Mouse (Mus musculus) adipose tissue, adult 10 weeks (tissue): ENCODE data around the gene Olfr1158. TPM values are rescaled to one million over a fixed set of nuclear protein-coding genes. Genes with fewer than 3 reads are reported as not detected.

ENCODE experiments used
- polyA plus RNA-seq: library from polyadenylated mRNA; stranded (reverse); fragments of 350-450 nt; fragmentation: Illumina TruSeq; extraction: RNeasy Lipid Tissue Mini Kit (QIAGEN cat#74804); gene quantifications from one replicate; pipeline ENCODE4 v1.2.3, GENCODE M21; 2014; ENCODE audit warnings: low read depth, low replicate concordance

Gene Olfr1158
- polyA plus RNA-seq: not detected

DNA sequence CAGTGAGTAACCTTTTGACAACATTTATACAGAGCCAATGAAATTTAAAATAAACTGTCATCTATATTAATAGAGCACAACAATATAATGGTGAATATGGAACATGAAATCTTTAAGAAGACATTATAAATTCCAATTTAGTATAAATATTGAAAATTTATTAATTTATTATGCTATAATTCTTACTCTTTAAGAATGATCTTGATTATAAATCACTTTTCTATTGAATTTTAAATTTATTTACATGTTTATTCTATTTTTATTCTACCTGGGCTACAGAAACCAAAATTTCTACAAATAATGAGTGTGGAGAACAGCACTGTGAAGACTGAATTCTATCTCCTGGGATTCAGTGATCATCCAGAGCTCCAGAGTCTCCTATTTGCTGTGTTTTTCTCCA, at the start of gene Olfr1158:
Olfr1158 (plus strand) TSS at position 301 of the 400 bp plus-strand sequence.

DNA sequence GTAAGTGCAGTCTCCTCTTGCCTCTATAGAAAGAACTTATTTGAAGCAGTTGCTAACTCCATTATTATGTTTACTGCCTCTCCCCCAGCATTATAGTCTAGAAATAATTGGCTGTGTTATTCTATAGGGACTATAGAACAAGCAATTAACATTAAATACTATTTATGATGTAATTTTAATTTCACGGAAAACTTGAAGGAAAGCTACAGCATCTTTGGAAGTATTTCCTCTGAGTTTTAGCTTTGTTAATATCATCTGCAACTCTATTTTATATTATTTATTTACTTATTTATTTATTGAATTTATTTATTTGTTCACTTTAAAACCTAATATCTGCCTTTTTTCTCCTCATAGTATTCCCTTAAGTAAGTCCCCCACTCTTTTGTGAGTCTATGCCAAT, 44.9 kb upstream of the Olfr1158 start, which contains the start of gene Olfr1155:
Olfr1155 (minus strand) TSS at position 101 of the 400 bp plus-strand sequence.

DNA sequence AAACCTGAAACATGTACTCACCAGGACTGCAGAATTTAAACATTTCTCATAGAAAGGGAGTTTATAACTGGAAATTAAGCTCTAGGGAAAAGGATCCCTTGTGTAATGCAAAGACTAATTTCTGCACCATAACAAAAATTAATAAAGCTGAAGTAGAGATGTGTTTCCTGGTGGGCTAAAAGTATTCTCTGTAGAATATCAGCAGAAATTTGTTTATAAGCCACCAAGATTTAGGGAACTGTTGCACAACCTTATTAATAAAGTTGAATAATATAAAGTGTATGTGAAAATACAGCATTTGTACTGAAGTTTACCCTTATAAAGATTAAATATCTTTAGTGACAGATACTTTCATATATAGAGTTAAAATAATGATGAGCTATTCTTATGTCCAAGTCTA, 36.9 kb upstream of the Olfr1158 start, which contains the start of gene Olfr1156:
Olfr1156 (minus strand) TSS at position 101 of the 400 bp plus-strand sequence.

DNA sequence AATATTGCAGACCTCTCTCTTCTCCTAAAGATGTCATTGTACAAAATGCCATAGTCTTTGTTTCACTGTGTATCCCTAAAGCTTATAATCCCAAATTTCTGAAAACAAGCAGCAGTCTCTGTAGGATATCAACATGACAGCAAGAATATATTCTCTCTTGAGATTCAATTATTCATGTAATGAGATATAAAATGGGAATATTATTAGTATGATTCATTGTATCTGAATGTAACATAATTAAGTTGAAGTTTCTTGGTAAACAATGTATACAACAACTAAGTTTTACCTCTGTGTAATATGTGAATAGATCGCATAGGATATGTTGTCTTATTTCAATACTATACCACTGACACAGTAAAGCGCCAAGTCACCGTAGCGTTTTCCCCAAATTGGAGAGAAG, 21.7 kb upstream of the Olfr1158 start, which contains the start of gene Olfr1157:
Olfr1157 (minus strand) TSS at position 101 of the 400 bp plus-strand sequence.

DNA sequence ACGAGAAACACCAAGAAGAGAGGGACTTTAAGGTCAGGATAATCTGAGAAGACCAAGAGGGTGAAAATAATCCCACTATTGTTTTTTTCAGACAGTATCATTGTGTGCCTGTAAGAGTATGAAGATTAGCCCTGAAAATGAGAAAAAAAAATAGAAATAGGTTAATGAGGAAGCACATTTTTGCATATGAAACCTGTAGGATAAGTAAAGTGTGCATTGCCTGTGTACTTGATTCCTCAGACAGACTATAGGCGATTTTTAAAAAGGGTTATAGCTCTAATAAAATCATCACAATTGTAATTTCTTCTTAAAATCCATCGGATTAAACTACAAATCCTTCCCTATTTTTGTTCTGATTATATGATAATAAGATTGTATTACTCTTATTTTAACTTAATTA, 15.3 kb upstream of the Olfr1158 start, which contains the start of gene Olfr74:
Olfr74 (minus strand) TSS at position 101 of the 400 bp plus-strand sequence.

DNA sequence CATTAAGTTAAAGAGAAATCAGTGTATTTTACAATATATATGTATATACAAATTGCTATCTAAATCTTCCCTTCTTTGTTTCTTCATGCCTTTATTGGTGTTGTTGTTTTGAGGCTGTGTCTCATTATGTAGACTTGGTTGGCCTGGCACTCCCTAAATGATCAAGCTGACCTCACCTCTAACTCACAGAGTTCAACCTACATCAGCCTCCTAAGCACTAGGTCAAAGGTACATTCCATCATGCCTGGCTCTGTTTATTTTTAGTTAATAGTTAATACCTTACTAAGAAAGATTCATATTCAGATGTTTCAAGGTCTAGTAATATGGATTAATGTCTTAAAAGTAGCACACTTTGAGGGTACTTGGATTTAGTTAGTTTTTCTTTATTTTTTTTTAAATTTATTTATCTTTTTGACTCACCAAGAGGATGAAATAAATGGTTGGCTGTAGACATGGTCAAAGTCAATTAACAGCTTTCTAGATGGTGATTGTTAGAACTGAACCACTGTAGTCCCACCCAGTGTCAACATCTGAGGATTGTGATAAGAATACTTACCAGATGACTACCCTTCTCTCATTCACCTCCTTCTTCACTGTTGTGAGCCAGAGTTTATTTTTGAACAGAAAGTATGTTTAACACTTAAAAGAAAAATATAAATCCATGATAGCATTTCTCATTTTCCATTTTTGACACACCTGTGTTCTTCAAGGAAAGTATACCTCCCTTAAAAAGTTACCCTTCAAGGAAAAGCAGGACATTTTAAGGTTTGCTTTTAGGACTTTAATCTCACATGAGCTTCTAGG, 17.8 kb downstream of the Olfr1158 start, which contains the start of gene Olfr1160:
Olfr1160 (minus strand) TSS at position 754 of the 804 bp plus-strand sequence.

DNA sequence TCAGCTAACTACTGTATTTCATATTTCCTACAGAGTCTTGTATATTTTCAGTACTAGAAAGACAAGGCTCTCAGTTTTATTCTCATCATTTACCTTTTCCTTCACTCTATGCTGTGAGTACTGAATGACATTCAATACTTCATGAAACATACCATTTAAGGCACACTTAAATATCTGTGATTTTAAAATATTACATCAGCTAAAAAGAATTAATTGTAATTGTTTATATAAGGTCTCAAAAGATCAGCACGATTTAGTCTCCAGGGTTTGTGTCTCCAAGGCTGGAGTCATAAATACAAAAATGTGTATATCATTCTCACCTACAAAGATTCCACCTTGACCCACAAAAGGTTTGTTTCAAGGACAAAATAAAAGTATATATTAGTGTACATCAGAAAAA, 32.6 kb downstream of the Olfr1158 start, which contains the start of gene Olfr1161:
Olfr1161 (plus strand) TSS at position 301 of the 400 bp plus-strand sequence.

DNA sequence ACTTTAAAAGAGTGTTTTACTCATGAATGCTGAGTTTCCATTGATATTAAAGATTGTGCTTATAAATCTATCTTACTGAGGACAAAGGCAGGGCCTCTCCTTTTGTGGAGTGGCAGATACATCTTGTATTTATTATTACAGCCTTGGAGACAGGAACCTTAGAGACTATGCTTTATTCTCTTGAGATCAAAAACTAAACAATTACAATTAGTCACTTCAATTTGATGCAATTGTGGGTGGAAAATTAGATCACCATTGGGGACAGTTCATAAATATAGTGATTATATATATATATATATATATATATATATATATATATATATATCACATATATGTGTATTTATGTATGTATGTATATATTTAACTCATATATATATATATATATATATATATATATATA, 47.7 kb downstream of the Olfr1158 start, which contains the start of gene Olfr73:
Olfr73 (minus strand) TSS at position 101 of the 400 bp plus-strand sequence.

Other genes with a start within 250 kb of the Olfr1158 start
- not detected for gene Olfr1140, start 246.4 kb upstream of the Olfr1158 start, polyA plus RNA-seq
- not detected for gene Olfr1141, start 236.1 kb upstream of the Olfr1158 start, polyA plus RNA-seq
- not detected for gene Olfr152, start 210.6 kb upstream of the Olfr1158 start, polyA plus RNA-seq
- gene Olfr1143, start 189.5 kb upstream of the Olfr1158 start, polyA plus RNA-seq: not detected
- not detected for gene Olfr1145, start 180.3 kb upstream of the Olfr1158 start, polyA plus RNA-seq
- gene Olfr1148, start 159.6 kb upstream of the Olfr1158 start, polyA plus RNA-seq: not detected
- gene Olfr1150-ps1, start 146.1 kb upstream of the Olfr1158 start, polyA plus RNA-seq: not detected
- not detected for gene Olfr1151, start 134.3 kb upstream of the Olfr1158 start, polyA plus RNA-seq
- not detected for gene Olfr1152, start 123.6 kb upstream of the Olfr1158 start, polyA plus RNA-seq
- gene Olfr1153, start 95.2 kb upstream of the Olfr1158 start, polyA plus RNA-seq: not detected
- not detected for gene Olfr1154, start 84.9 kb upstream of the Olfr1158 start, polyA plus RNA-seq
- not detected for gene Olfr1155, start 45.0 kb upstream of the Olfr1158 start, polyA plus RNA-seq
- gene Olfr1156, start 37.0 kb upstream of the Olfr1158 start, polyA plus RNA-seq: not detected
- gene Olfr1157, start 21.8 kb upstream of the Olfr1158 start, polyA plus RNA-seq: not detected
- gene Olfr74, start 15.4 kb upstream of the Olfr1158 start, polyA plus RNA-seq: not detected
- not detected for gene Olfr1160, start 18.2 kb downstream of the Olfr1158 start, polyA plus RNA-seq
- gene Olfr1161, start 32.7 kb downstream of the Olfr1158 start, polyA plus RNA-seq: not detected
- not detected for gene Olfr73, start 47.6 kb downstream of the Olfr1158 start, polyA plus RNA-seq
- not detected for gene Olfr1162, start 61.0 kb downstream of the Olfr1158 start, polyA plus RNA-seq
- not detected for gene Olfr1163, start 81.7 kb downstream of the Olfr1158 start, polyA plus RNA-seq
- not detected for gene Olfr1164, start 103.9 kb downstream of the Olfr1158 start, polyA plus RNA-seq
- not detected for gene Olfr1166, start 138.2 kb downstream of the Olfr1158 start, polyA plus RNA-seq
- not detected for gene Olfr1167, start 165.1 kb downstream of the Olfr1158 start, polyA plus RNA-seq
- not detected for gene Olfr1168, start 191.8 kb downstream of the Olfr1158 start, polyA plus RNA-seq
- not detected for gene Olfr1170, start 238.2 kb downstream of the Olfr1158 start, polyA plus RNA-seq